Mouse (Mus musculus) kidney, adult 2 months (tissue): ENCODE data around the gene Ccdc96.

Experiments used
- CTCF ChIP-seq: fragments of 200-500 bp; conservative IDR thresholded peaks from 2 replicates; pipeline ENCODE4 v1.5.1; 2011; ENCODE audit warnings: low read depth, mild to moderate bottlenecking, control low read depth, low read length, moderate library complexity, mixed read lengths; ENCODE audit not compliant: insufficient read depth, insufficient read length
- POLR2A ChIP-seq: fragments of 200-500 bp; IDR thresholded peaks from one replicate; pipeline ENCODE4 v1.6.1; 2011; ENCODE audit warnings: low read depth, low read length, control low read depth

DNA sequence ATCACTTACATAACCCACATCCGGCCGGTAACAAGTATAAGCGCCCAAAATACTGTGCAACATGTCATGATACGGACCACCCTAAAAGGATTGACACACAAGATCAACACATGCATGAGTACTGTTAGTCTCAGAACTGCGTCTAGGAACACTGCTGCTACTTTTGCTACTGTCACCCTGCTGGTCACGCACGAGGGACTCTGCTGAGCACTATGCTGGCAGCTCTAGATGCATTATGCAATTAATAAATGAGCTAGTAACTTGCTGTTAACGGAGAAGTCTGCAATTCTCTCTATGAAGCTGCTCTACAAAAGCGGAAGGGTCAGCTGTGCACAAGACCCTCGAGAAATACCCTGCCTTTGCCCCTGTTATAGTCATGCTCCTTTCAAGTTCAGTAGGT lies 24.0 kb downstream of the Ccdc96 start:
- TF ChIP-seq CTCF (no peak), POLR2A (no peak)
